ENCODE assay signal across 23 mouse cellular contexts in the genomic region with DNA sequence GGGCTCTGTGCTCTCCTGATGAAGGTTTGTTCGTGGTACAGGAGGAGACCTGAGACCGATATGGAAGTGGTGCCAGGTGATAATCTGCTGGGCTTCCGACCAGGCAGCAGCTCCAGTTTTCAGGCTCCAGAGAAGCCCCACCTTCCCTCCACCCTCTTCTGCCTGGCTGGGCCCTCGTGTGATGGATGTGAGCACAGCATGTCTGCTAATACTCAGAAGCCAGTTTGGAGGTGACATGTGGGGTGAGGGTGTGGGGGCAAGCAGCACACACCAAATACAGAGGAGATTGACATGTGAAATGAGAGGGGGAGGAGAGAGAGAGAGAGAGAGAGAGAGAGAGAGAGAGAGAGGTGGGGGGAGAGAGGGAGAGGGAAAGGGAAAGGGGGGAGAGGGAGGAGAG. TPM values are rescaled to one million over a fixed set of nuclear protein-coding genes. Genes with fewer than 3 reads are reported as not detected.
DNase-seq lines count a peak whose midpoint lies in the region; ATAC-seq lines count a peak whose summit lies in the region.
"Had no signal": no experiment of that assay in that cellular context is flagged by ENCODE, and none has a peak within 500 bp of the region (broad histone marks: within the 10 kb centered on the region; RNA-seq: fewer than 3 reads in every experiment).

No protein-coding gene starts in this region.

- H3K27me3 ChIP-seq in hindbrain, embryonic 15.5 days, result no peaks in the 10 kb centered on the region
- no peaks in the 10 kb centered on the region for H3K27me3 ChIP-seq in hindbrain, embryonic 10.5 days (ENCODE audit: insufficient read depth, poor library complexity, severe bottlenecking)
- H3K27me3 ChIP-seq: embryonic facial prominence, embryonic 12.5 days; forebrain, embryonic 13.5 days; limb, embryonic 13.5 days; liver, embryonic 13.5 days had no signal

- no peaks in the 10 kb centered on the region for H3K9me3 ChIP-seq in hindbrain, embryonic 15.5 days
- H3K9me3 ChIP-seq in hindbrain, embryonic 10.5 days, result no peaks in the 10 kb centered on the region
- H3K9me3 ChIP-seq: embryonic facial prominence, embryonic 12.5 days; forebrain, embryonic 13.5 days; limb, embryonic 13.5 days; liver, embryonic 13.5 days had no signal

- H3K27ac ChIP-seq in hindbrain, embryonic 15.5 days (replicated peaks), result no peak overlapping the region
- no peak overlapping the region for H3K27ac ChIP-seq in hindbrain, embryonic 10.5 days
- H3K27ac ChIP-seq: embryonic facial prominence, embryonic 12.5 days; forebrain, embryonic 13.5 days; hindbrain, embryonic 14.5 days; kidney, postnatal 0 days; limb, embryonic 13.5 days; liver, embryonic 13.5 days had no signal

- peaks cover 6% of the 10 kb centered on the region; the same call in 1 of the 2 replicates for H3K36me3 ChIP-seq in hindbrain, embryonic 15.5 days
- no peaks in the 10 kb centered on the region for H3K36me3 ChIP-seq in hindbrain, embryonic 10.5 days
- H3K36me3 ChIP-seq: embryonic facial prominence, embryonic 12.5 days; limb, embryonic 13.5 days; liver, embryonic 13.5 days had no signal

- H3K4me2 ChIP-seq in hindbrain, embryonic 15.5 days, result no peak overlapping the region
- H3K4me2 ChIP-seq: embryonic facial prominence, embryonic 12.5 days; forebrain, embryonic 13.5 days; hindbrain, embryonic 14.5 days; limb, embryonic 13.5 days; liver, embryonic 13.5 days; lung, embryonic 14.5 days had no signal

- ATAC-seq in hindbrain, embryonic 15.5 days (ENCODE audit: low FRiP score, low read depth), result peak; percentile 50
- ATAC-seq: forebrain, embryonic 13.5 days; midbrain, embryonic 16.5 days had no signal

- H3K4me1 ChIP-seq in hindbrain, embryonic 15.5 days (replicated peaks), result peaks cover 42% of the 10 kb centered on the region
- H3K4me1 ChIP-seq in hindbrain, embryonic 10.5 days (replicated peaks), result peaks cover 29% of the 10 kb centered on the region
- H3K4me1 ChIP-seq: liver, embryonic 13.5 days had no signal

- DNase-seq in hindbrain, embryonic 10.5 days (ENCODE audit: low spot score), result no peak
- DNase-seq in brain, adult 2 months (ENCODE audit: low read depth, low spot score), result peak; percentile 93
- DNase-seq in cerebellum, adult 11-12 months, result peak; percentile 88
- peak; percentile 79 to 84 for DNase-seq in cerebellum, postnatal 14 days
- DNase-seq in gastrocnemius, postnatal 4 days (ENCODE audit: low spot score in 2 of 2), result no peak
- DNase-seq in frontal cortex, postnatal 36 days (ENCODE audit: low spot score in 2 of 2), result no peak
- DNase-seq: gastrocnemius, postnatal 25 days; kidney, adult 18-20 months; layer of hippocampus, adult 9-11 months; liver, embryonic 13.5 days; lung, embryonic 14.5 days; lung, postnatal 36 days; thymus, postnatal 25 days had no signal

- no peak overlapping the region for H3K9ac ChIP-seq in hindbrain, embryonic 15.5 days
- H3K9ac ChIP-seq: embryonic facial prominence, embryonic 12.5 days; forebrain, embryonic 13.5 days; hindbrain, embryonic 14.5 days; limb, embryonic 13.5 days; liver, embryonic 13.5 days; lung, embryonic 14.5 days had no signal

- WGBS in hindbrain, embryonic 15.5 days, result 36% methylated on average over 4 of the region's 4 CpGs
- WGBS in hindbrain, embryonic 10.5 days, result 33% methylated on average over 4 of the region's 4 CpGs

- H3K4me3 ChIP-seq in hindbrain, embryonic 15.5 days, result no peak overlapping the region
- no peak overlapping the region for H3K4me3 ChIP-seq in hindbrain, embryonic 10.5 days
- H3K4me3 ChIP-seq: embryonic facial prominence, embryonic 12.5 days; erythroblast, embryonic 14.5 days; forebrain, embryonic 13.5 days; limb, embryonic 13.5 days; liver, embryonic 13.5 days had no signal

RNA-seq across cellular contexts. Expression of a gene that starts 8.1 kb away (rescaled TPM):
- polyA plus RNA-seq in hindbrain, embryonic 15.5 days (2015; fragmentation: Nextera tagmentation; extraction: Ambion mirVana), result 1,448 and 1,507 TPM in 2 replicates
- 160 and 277 TPM in 2 replicates for polyA plus RNA-seq in hindbrain, embryonic 10.5 days (2016; fragmentation: Nextera tagmentation; extraction: Ambion mirVana)
- total RNA-seq in gastrocnemius, postnatal 4 days (2021), result 10 to 100 TPM; 26.0 to 29.6 TPM
- total RNA-seq: megakaryocyte-erythroid progenitor cell, adult 5-6 weeks; neutrophil, adult 5-6 weeks had no signal

Comparison
In these comparisons a context has a peak if more than half of its experiments do, and no peak if none do; other contexts are left out.
1. DNase-seq: peak in brain, adult 2 months (single experiment), cerebellum, adult 11-12 months (single experiment) and cerebellum, postnatal 14 days (2 of 2); none in hindbrain, embryonic 10.5 days (single experiment), gastrocnemius, postnatal 4 days (0 of 2) and frontal cortex, postnatal 36 days (0 of 2).